Mouse (Mus musculus): Measurements from ENCODE around the gene Abca17. TPM values are rescaled to one million over a fixed set of nuclear protein-coding genes. Genes with fewer than 3 reads are reported as not detected.

Gene Abca17
- polyA plus RNA-seq, 1 experiment from 2014 or later: not detected

GRCm38 (mm10) chr17:24352370-24353194, 1.7 kb upstream of the Abca17 start:
- peaks cover 10% of the 10 kb centered on the region for H3K27me3 ChIP-seq (ENCODE audit: insufficient read depth, low read length)
- peak overlapping the region; percentile 92 for H3K9ac ChIP-seq (replicated peaks)
- peak; percentile 16 for ATAC-seq
- H3K27ac ChIP-seq (ENCODE audit: low read depth): peak overlapping the region; percentile 85
- peak; percentile 30 for DNase-seq
- peak overlapping the region; percentile 88 for H3K4me3 ChIP-seq (ENCODE audit: low read depth, low read length)
- H3K36me3 ChIP-seq (replicated peaks; ENCODE audit: insufficient read depth, low read length): no peaks in the 10 kb centered on the region
- H3K4me1 ChIP-seq (ENCODE audit: insufficient read depth): peaks cover 48% of the 10 kb centered on the region
- TF ChIP-seq CTCF (IDR thresholded peaks at IDR 0.05; ENCODE audit: low read depth) (no peak), EP300 (IDR thresholded peaks at IDR 0.05; ENCODE audit: low read depth) (no peak)
- 4% methylated on average over 35 of the region's 36 CpGs for WGBS (ENCODE audit: insufficient replicate concordance)
- no peaks in the 10 kb centered on the region for H3K9me3 ChIP-seq (ENCODE audit: low read length)
- peak overlapping the region; percentile 95 for H3K4me2 ChIP-seq (ENCODE audit: low read depth, low read length)

- Histone ChIP-seq H3K27me3 (ENCODE audit: insufficient read depth, low read length) (peaks cover 10% of the 10 kb centered on the region), H3K36me3 (replicated peaks; ENCODE audit: insufficient read depth, low read length) (no peaks in the 10 kb centered on the region), H3K9me3 (ENCODE audit: low read length) (no peaks in the 10 kb centered on the region), H3K9ac (replicated peaks) (peak within 1 kb of the TSS; percentile 92), H3K4me2 (ENCODE audit: low read depth, low read length) (peak within 1 kb of the TSS; percentile 95), H3K4me3 (ENCODE audit: low read depth, low read length) (peak within 1 kb of the TSS; percentile 88), H3K4me1 (ENCODE audit: insufficient read depth) (peaks cover 48% of the 10 kb centered on the region), H3K27ac (ENCODE audit: low read depth) (peak within 1 kb of the TSS; percentile 85)
- TF ChIP-seq CTCF (IDR thresholded peaks at IDR 0.05; ENCODE audit: low read depth) (peak; percentile 99), EP300 (IDR thresholded peaks at IDR 0.05; ENCODE audit: low read depth) (no peak)
- WGBS (ENCODE audit: insufficient replicate concordance): under 1% methylated on average over 34 of the region's 55 CpGs
- ATAC-seq (peak; percentile 90), DNase-seq (peak; percentile 96)
Observed at GRCm38 (mm10) chr17:24351760-24352357, 991 bp upstream of the Abca17 start, which contains the start of gene Abca3. Gene Abca3 (plus strand): TSS chr17:24351950.

- no peaks in the 10 kb centered on the region for H3K9me3 ChIP-seq (ENCODE audit: low read length)
- no peak overlapping the region for H3K4me3 ChIP-seq (ENCODE audit: low read depth, low read length)
- 77% methylated on average over 2 of the region's 2 CpGs for WGBS (ENCODE audit: insufficient replicate concordance)
- no peak overlapping the region for H3K27ac ChIP-seq (ENCODE audit: low read depth)
- H3K27me3 ChIP-seq (ENCODE audit: insufficient read depth, low read length): peaks cover 10% of the 10 kb centered on the region
- no peaks in the 10 kb centered on the region for H3K36me3 ChIP-seq (replicated peaks; ENCODE audit: insufficient read depth, low read length)
- no peak for TF ChIP-seq EP300 (IDR thresholded peaks at IDR 0.05; ENCODE audit: low read depth)
- TF ChIP-seq CTCF (IDR thresholded peaks at IDR 0.05; ENCODE audit: low read depth): no peak
- ATAC-seq (no peak), DNase-seq (no peak)
- peaks cover 27% of the 10 kb centered on the region for H3K4me1 ChIP-seq (ENCODE audit: insufficient read depth)
- H3K4me2 ChIP-seq (ENCODE audit: low read depth, low read length): no peak overlapping the region
- H3K9ac ChIP-seq (replicated peaks): no peak overlapping the region
Observed at GRCm38 (mm10) chr17:24349176-24349575, 1.7 kb downstream of the Abca17 start.

GRCm38 (mm10) chr17:24346831-24347230, 4.0 kb downstream of the Abca17 start:
- H3K27me3 ChIP-seq (ENCODE audit: insufficient read depth, low read length): peaks cover 10% of the 10 kb centered on the region
- H3K4me3 ChIP-seq (ENCODE audit: low read depth, low read length): no peak overlapping the region

GRCm38 (mm10) chr17:24344672-24345071, 6.2 kb downstream of the Abca17 start:
- no peaks in the 10 kb centered on the region for H3K9me3 ChIP-seq (ENCODE audit: low read length)
- no peaks in the 10 kb centered on the region for H3K27me3 ChIP-seq (ENCODE audit: insufficient read depth, low read length)
- H3K9ac ChIP-seq (replicated peaks): no peak overlapping the region
- DNase-seq: no peak
- WGBS (ENCODE audit: insufficient replicate concordance): 31% methylated on average over 8 of the region's 8 CpGs
- TF ChIP-seq EP300 (IDR thresholded peaks at IDR 0.05; ENCODE audit: low read depth): no peak
- TF ChIP-seq CTCF (IDR thresholded peaks at IDR 0.05; ENCODE audit: low read depth): no peak
- no peak for ATAC-seq
- peak overlapping the region; percentile 22; the same call in 1 of the 2 replicates for H3K4me3 ChIP-seq (ENCODE audit: low read depth, low read length)
- H3K36me3 ChIP-seq (replicated peaks; ENCODE audit: insufficient read depth, low read length): no peaks in the 10 kb centered on the region
- no peaks in the 10 kb centered on the region for H3K4me1 ChIP-seq (ENCODE audit: insufficient read depth)
- H3K4me2 ChIP-seq (ENCODE audit: low read depth, low read length): peak overlapping the region; percentile 16
- H3K27ac ChIP-seq (ENCODE audit: low read depth): no peak overlapping the region

More at GRCm38 (mm10) chr17:24346831-24347230, 4.0 kb downstream of the Abca17 start:
- Histone ChIP-seq H3K9me3 (ENCODE audit: low read length) (no peaks in the 10 kb centered on the region), H3K36me3 (replicated peaks; ENCODE audit: insufficient read depth, low read length) (no peaks in the 10 kb centered on the region), H3K4me1 (ENCODE audit: insufficient read depth) (peaks cover 8% of the 10 kb centered on the region), H3K27ac (ENCODE audit: low read depth) (no peak overlapping the region), H3K9ac (replicated peaks) (no peak overlapping the region), H3K4me2 (ENCODE audit: low read depth, low read length) (no peak overlapping the region)
- ATAC-seq: no peak
- no peak for DNase-seq
- TF ChIP-seq CTCF (IDR thresholded peaks at IDR 0.05; ENCODE audit: low read depth) (no peak), EP300 (IDR thresholded peaks at IDR 0.05; ENCODE audit: low read depth) (no peak)
- 50% methylated on average over 7 of the region's 7 CpGs for WGBS (ENCODE audit: insufficient replicate concordance)

GRCm38 (mm10) chr17:24327656-24328055, 23.2 kb downstream of the Abca17 start:
- Histone ChIP-seq H3K36me3 (replicated peaks; ENCODE audit: insufficient read depth, low read length) (no peaks in the 10 kb centered on the region), H3K4me1 (ENCODE audit: insufficient read depth) (no peaks in the 10 kb centered on the region), H3K9ac (replicated peaks) (no peak overlapping the region), H3K27ac (ENCODE audit: low read depth) (no peak overlapping the region), H3K27me3 (ENCODE audit: insufficient read depth, low read length) (no peaks in the 10 kb centered on the region), H3K4me2 (ENCODE audit: low read depth, low read length) (no peak overlapping the region), H3K9me3 (ENCODE audit: low read length) (no peaks in the 10 kb centered on the region), H3K4me3 (ENCODE audit: low read depth, low read length) (no peak overlapping the region)
- WGBS (ENCODE audit: insufficient replicate concordance): 73% methylated on average over 7 of the region's 7 CpGs
- DNase-seq (no peak), ATAC-seq (no peak)
- no peak for TF ChIP-seq EP300 (IDR thresholded peaks at IDR 0.05; ENCODE audit: low read depth)
- no peak for TF ChIP-seq CTCF (IDR thresholded peaks at IDR 0.05; ENCODE audit: low read depth)

Measured in liver, postnatal 0 days (tissue).